Mouse (Mus musculus) neural tube, embryonic 15.5 days (tissue): ENCODE results near the gene Dnah17. TPM values are rescaled to one million over a fixed set of nuclear protein-coding genes. Genes with fewer than 3 reads are reported as not detected.

Experiments used
- ATAC-seq: fragments of 200-750 bp; cut with Nextera tagmentation; 2 replicates; pipeline ENCODE4 v1.8.0; 2017; ENCODE audit warnings: mild to moderate bottlenecking, moderate TSS enrichment, moderate library complexity; ENCODE audit not compliant: low FRiP score
- H3K27ac ChIP-seq: fragments of 300-500 bp; sonication (generic); replicated peaks from 2 replicates; pipeline ENCODE4 v1.5.1; 2015; ENCODE audit warnings: mild to moderate bottlenecking, inconsistent platforms
- H3K27me3 ChIP-seq: fragments of 300-500 bp; sonication (generic); replicated peaks from 2 replicates; pipeline ENCODE4 v1.6.1; 2015; ENCODE audit warnings: inconsistent platforms
- H3K36me3 ChIP-seq: fragments of 300-500 bp; sonication (generic); 2 replicates; pipeline ENCODE4 v1.6.1; 2015; ENCODE audit warnings: inconsistent platforms
- H3K4me1 ChIP-seq: fragments of 300-500 bp; sonication (generic); 2 replicates; pipeline ENCODE4 v1.6.1; 2015; ENCODE audit warnings: inconsistent platforms
- H3K4me2 ChIP-seq: fragments of 300-500 bp; sonication (generic); 2 replicates; pipeline ENCODE4 v1.6.1; 2015; ENCODE audit warnings: inconsistent platforms, mild to moderate bottlenecking, moderate library complexity
- H3K4me3 ChIP-seq: fragments of 300-500 bp; sonication (generic); replicated peaks from 2 replicates; pipeline ENCODE4 v1.5.1; 2015; ENCODE audit warnings: mild to moderate bottlenecking, inconsistent platforms
- H3K9ac ChIP-seq: fragments of 300-500 bp; sonication (generic); replicated peaks from 2 replicates; pipeline ENCODE4 v1.6.1; 2015; ENCODE audit warnings: mild to moderate bottlenecking, inconsistent platforms
- H3K9me3 ChIP-seq: fragments of 300-500 bp; sonication (generic); replicated peaks from 2 replicates; pipeline ENCODE4 v1.6.1; 2016; ENCODE audit warnings: inconsistent platforms
- WGBS: fragments of 180-500 bp; shearing (Covaris S2); methylation state at CpG from one replicate; pipeline ENCODE4 v1.1.7; 2015; ENCODE audit warnings: mixed read lengths; 5-methylcytosine and 5-hydroxymethylcytosine counted together
- polyA plus RNA-seq: library from polyadenylated mRNA; unstranded; fragments of >200 nt; fragmentation: Nextera tagmentation; extraction: Ambion mirVana; gene quantifications from 2 replicates; pipeline ENCODE4 v1.2.1, GENCODE M21; 2015

Dnah17 gene
- polyA plus RNA-seq, 1 experiment from 2014 or later, result 0.28 TPM

DNA sequence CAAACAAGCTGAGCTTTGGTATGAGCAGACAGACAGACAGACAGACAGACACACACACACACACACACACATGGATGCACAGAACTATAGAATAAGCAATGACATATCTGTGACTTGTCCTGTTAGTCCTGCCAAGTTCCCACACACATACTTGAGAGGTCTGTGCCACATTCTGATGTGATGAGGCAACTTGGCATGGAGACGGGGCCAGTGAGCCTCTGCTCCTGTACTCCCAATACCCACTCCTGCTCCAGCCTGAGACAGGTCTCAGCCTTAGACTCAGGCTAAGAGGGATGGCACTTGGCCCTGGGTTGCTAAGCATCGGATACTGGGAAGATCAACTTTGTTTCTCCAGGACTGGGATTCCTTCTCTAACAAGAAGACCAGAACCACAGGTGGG, 30.3 kb upstream of the Dnah17 start:
- Histone ChIP-seq H3K4me1 (peaks cover 2% of the 10 kb centered on the region; the same call in 1 of the 2 replicates), H3K9me3 (no peaks in the 10 kb centered on the region), H3K9ac (no peak overlapping the region), H3K27ac (no peak overlapping the region), H3K36me3 (peaks cover 23% of the 10 kb centered on the region), H3K4me2 (no peak overlapping the region), H3K4me3 (no peak overlapping the region), H3K27me3 (no peaks in the 10 kb centered on the region)
- WGBS, result 83% methylated on average over 2 of the region's 2 CpGs
- no peak for ATAC-seq

GRCm38 (mm10) chr11:118158753-118159152, 28.3 kb upstream of the Dnah17 start:
- WGBS, result 72% methylated on average over 4 of the region's 4 CpGs
- no peak for ATAC-seq
- H3K36me3 ChIP-seq, result peaks cover 7% of the 10 kb centered on the region; the same call in 1 of the 2 replicates
- H3K27ac ChIP-seq, result no peak overlapping the region
- H3K9me3 ChIP-seq, result no peaks in the 10 kb centered on the region
- H3K4me3 ChIP-seq, result no peak overlapping the region
- peaks cover 2% of the 10 kb centered on the region; the same call in 1 of the 2 replicates for H3K4me1 ChIP-seq
- no peak overlapping the region for H3K4me2 ChIP-seq
- H3K9ac ChIP-seq, result no peak overlapping the region
- no peaks in the 10 kb centered on the region for H3K27me3 ChIP-seq

DNA sequence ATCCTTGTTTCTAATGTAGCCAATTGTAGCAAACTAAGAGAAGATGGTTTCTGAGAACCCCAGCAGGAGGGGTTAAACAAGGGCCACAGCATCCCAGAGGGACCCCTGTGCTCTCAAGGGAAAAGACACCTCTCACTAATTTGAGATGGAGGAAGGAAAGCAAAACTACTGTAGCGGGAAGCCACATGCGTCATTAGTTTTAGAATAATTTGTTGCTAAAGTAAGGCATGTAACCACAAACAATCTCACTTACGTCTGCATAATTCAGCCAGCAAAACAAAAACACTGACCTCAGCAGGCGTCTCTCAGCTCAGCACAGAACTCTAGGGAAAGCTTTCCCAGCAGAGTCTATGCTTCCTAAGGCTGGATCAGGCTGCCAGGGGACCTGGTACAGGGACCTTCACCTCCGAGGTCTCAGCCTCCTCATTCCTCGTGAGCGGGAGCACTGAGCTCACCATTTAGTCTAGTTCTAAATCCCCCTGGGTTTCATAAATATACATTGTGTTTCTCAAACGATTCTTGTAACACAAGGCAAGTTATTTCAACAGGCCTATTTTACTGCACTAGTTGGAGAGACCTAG, 26.1 kb upstream of the Dnah17 start:
- H3K4me1 ChIP-seq, result peaks cover 2% of the 10 kb centered on the region; the same call in 1 of the 2 replicates
- H3K9ac ChIP-seq, result no peak overlapping the region
- no peaks in the 10 kb centered on the region for H3K36me3 ChIP-seq
- H3K9me3 ChIP-seq, result no peaks in the 10 kb centered on the region
- no peak overlapping the region for H3K27ac ChIP-seq
- no peak overlapping the region for H3K4me3 ChIP-seq
- H3K27me3 ChIP-seq, result no peaks in the 10 kb centered on the region
- WGBS, result 63% methylated on average over 8 of the region's 8 CpGs
- H3K4me2 ChIP-seq, result no peak overlapping the region
- no peak for ATAC-seq

- no peaks in the 10 kb centered on the region for H3K27me3 ChIP-seq
- H3K9ac ChIP-seq, result no peak overlapping the region
- no peaks in the 10 kb centered on the region for H3K36me3 ChIP-seq
- no peaks in the 10 kb centered on the region for H3K9me3 ChIP-seq
- WGBS, result 90% methylated on average over 4 of the region's 4 CpGs
- H3K4me1 ChIP-seq, result peaks cover 15% of the 10 kb centered on the region
- no peak overlapping the region for H3K27ac ChIP-seq
- ATAC-seq, result no peak
- H3K4me2 ChIP-seq, result no peak overlapping the region
- H3K4me3 ChIP-seq, result no peak overlapping the region
Measured at GRCm38 (mm10) chr11:118152964-118153363, 22.5 kb upstream of the Dnah17 start.

- Histone ChIP-seq H3K4me1 (peaks cover 15% of the 10 kb centered on the region), H3K4me3 (no peak overlapping the region), H3K4me2 (no peak overlapping the region), H3K27ac (no peak overlapping the region), H3K27me3 (no peaks in the 10 kb centered on the region), H3K36me3 (no peaks in the 10 kb centered on the region), H3K9ac (no peak overlapping the region), H3K9me3 (no peaks in the 10 kb centered on the region)
- WGBS, result 88% methylated on average over 5 of the region's 5 CpGs
- ATAC-seq, result no peak
Measured at GRCm38 (mm10) chr11:118151423-118152180, 21.2 kb upstream of the Dnah17 start.

DNA sequence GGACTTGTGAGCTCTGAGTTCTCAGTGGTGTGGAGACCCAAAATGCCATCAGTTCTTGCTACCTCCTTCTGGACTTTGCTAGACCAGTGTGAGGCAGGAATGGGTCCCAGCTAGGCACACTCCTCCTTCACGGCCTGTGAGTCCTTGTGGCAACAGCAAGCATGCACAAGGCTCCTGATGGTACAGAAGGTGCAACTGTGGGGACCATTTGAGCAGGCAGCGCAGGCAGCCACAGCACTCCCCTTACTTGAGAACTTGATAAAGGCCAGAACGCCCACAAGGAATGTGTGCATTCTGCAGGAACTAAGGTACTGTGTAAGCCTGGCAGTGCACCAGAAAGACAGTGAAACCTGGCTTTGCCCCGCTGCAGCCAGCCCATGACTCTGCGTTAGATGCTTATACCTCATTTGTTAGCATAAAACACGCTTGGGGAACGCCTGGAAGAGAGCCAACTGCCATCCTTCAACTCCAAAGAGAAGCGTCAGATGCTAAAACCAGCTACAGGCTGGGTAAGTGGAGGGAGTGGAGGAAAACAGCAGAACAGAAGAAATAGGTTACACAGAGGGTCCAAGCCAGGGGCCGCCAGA, 19.8 kb upstream of the Dnah17 start:
- ATAC-seq, result no peak
- Histone ChIP-seq H3K9ac (no peak overlapping the region), H3K4me2 (no peak overlapping the region), H3K27ac (peak overlapping the region; percentile 7; the same call in 1 of the 2 replicates), H3K27me3 (no peaks in the 10 kb centered on the region), H3K4me1 (peaks cover 15% of the 10 kb centered on the region), H3K4me3 (no peak overlapping the region), H3K36me3 (no peaks in the 10 kb centered on the region), H3K9me3 (no peaks in the 10 kb centered on the region)
- 51% methylated on average over 9 of the region's 9 CpGs for WGBS

GRCm38 (mm10) chr11:118147877-118148637, 17.6 kb upstream of the Dnah17 start:
- Histone ChIP-seq H3K9ac (no peak overlapping the region), H3K4me1 (peaks cover 15% of the 10 kb centered on the region), H3K27ac (no peak overlapping the region), H3K4me2 (no peak overlapping the region), H3K27me3 (no peaks in the 10 kb centered on the region), H3K4me3 (no peak overlapping the region), H3K9me3 (no peaks in the 10 kb centered on the region), H3K36me3 (no peaks in the 10 kb centered on the region)
- no peak for ATAC-seq
- WGBS, result 68% methylated on average over 9 of the region's 9 CpGs

- 95% methylated on average over 10 of the region's 10 CpGs for WGBS
- Histone ChIP-seq H3K4me2 (no peak overlapping the region), H3K27me3 (no peaks in the 10 kb centered on the region), H3K9me3 (no peaks in the 10 kb centered on the region), H3K36me3 (no peaks in the 10 kb centered on the region), H3K4me1 (peaks cover 25% of the 10 kb centered on the region), H3K4me3 (no peak overlapping the region), H3K27ac (no peak overlapping the region), H3K9ac (no peak overlapping the region)
- ATAC-seq, result no peak
Measured at GRCm38 (mm10) chr11:118146446-118146845, 16.0 kb upstream of the Dnah17 start.

- H3K4me2 ChIP-seq, result no peak overlapping the region
- no peaks in the 10 kb centered on the region for H3K9me3 ChIP-seq
- H3K9ac ChIP-seq, result no peak overlapping the region
- peaks cover 22% of the 10 kb centered on the region for H3K4me1 ChIP-seq
- H3K4me3 ChIP-seq, result no peak overlapping the region
- ATAC-seq, result no peak
- H3K27ac ChIP-seq, result 0 out of 2 replicates have a peak overlapping the region, but pooled peaks have one; percentile 48
- WGBS, result 69% methylated on average over 16 of the region's 16 CpGs
- H3K27me3 ChIP-seq, result no peaks in the 10 kb centered on the region
- no peaks in the 10 kb centered on the region for H3K36me3 ChIP-seq
Measured at GRCm38 (mm10) chr11:118145771-118146351, 15.4 kb upstream of the Dnah17 start.

GRCm38 (mm10) chr11:118145092-118145491, 14.7 kb upstream of the Dnah17 start:
- Histone ChIP-seq H3K4me1 (peaks cover 14% of the 10 kb centered on the region), H3K4me3 (no peak overlapping the region), H3K9me3 (no peaks in the 10 kb centered on the region), H3K36me3 (no peaks in the 10 kb centered on the region), H3K27me3 (no peaks in the 10 kb centered on the region), H3K9ac (no peak overlapping the region), H3K27ac (no peak overlapping the region), H3K4me2 (no peak overlapping the region)
- ATAC-seq, result no peak
- 93% methylated on average over 4 of the region's 4 CpGs for WGBS

DNA sequence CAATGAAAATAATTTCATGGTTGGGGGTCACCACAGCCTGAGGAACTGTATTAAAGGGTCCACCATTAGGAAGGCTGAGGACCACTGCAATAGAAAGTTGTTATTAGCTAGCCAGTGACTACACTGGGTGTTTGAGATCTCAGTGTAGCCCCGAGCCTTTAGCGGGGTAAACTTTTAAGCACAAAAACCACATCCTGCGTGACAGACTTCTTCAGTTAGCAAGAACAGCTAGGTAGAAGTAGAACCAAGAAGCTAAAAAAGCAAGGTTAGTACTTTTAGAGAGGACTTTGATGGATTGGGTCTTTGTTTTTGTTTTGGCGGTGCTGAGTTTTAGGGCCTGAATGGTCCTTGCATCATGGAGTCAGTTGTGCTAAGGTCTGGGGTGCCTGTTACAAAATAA, 13.3 kb upstream of the Dnah17 start:
- ATAC-seq, result no peak
- Histone ChIP-seq H3K4me2 (no peak overlapping the region), H3K4me3 (no peak overlapping the region), H3K4me1 (peaks cover 11% of the 10 kb centered on the region), H3K27ac (no peak overlapping the region), H3K27me3 (no peaks in the 10 kb centered on the region), H3K9me3 (no peaks in the 10 kb centered on the region), H3K36me3 (no peaks in the 10 kb centered on the region), H3K9ac (no peak overlapping the region)
- WGBS, result 94% methylated on average over 4 of the region's 4 CpGs
